ENCODE assay signal across 15 mouse cellular contexts in genomic region chr5:36554496-36554895, GRCm38 (mm10). TPM values are rescaled to one million over a fixed set of nuclear protein-coding genes. Genes with fewer than 3 reads are reported as not detected.
A peak's percentile ranks its signal among the peaks of the same experiment; 100 is the strongest.
DNase-seq lines count a peak whose midpoint lies in the region; ATAC-seq and TF ChIP-seq lines count a peak whose summit lies in the region.
"Had no signal": no experiment of that assay in that cellular context is flagged by ENCODE, and none has a peak within 500 bp of the region (broad histone marks: within the 10 kb centered on the region; RNA-seq: fewer than 3 reads in every experiment).

No protein-coding gene starts in this region.

- peaks cover 32% of the 10 kb centered on the region for H3K4me1 ChIP-seq in embryonic facial prominence, embryonic 13.5 days
- H3K4me1 ChIP-seq in embryonic facial prominence, embryonic 10.5 days: 0 out of 2 replicates have a peak, but pooled peaks cover 6% of the 10 kb centered on the region
- H3K4me1 ChIP-seq in kidney, adult 2 months (ENCODE audit: control insufficient read depth, insufficient read depth, low read length): peaks cover 44% of the 10 kb centered on the region
- peaks cover 3% of the 10 kb centered on the region; the same call in 1 of the 2 replicates for H3K4me1 ChIP-seq in bone marrow, adult 2 months (ENCODE audit: control insufficient read depth, insufficient read depth, low read length)

- no peak overlapping the region for H3K9ac ChIP-seq in embryonic facial prominence, embryonic 13.5 days
- H3K9ac ChIP-seq: forebrain, embryonic 13.5 days; limb, embryonic 12.5 days; lung, embryonic 14.5 days; neural tube, embryonic 15.5 days had no signal

- TF ChIP-seq POLR2A in kidney, adult 2 months (IDR thresholded peaks at IDR 0.05; ENCODE audit: low read depth, low read length): no peak
- TF ChIP-seq POLR2A in bone marrow, adult 2 months (IDR thresholded peaks at IDR 0.05; ENCODE audit: borderline replicate concordance, control insufficient read depth, low read depth, low read length): no peak

- peak overlapping the region; percentile 72; the same call in 1 of the 2 replicates for H3K27ac ChIP-seq in embryonic facial prominence, embryonic 13.5 days
- H3K27ac ChIP-seq in embryonic facial prominence, embryonic 10.5 days (replicated peaks): no peak overlapping the region
- H3K27ac ChIP-seq in kidney, adult 2 months (ENCODE audit: insufficient read depth, low read depth, low read length): peak overlapping the region; percentile 37
- peak overlapping the region; percentile 15; the same call in 1 of the 2 replicates for H3K27ac ChIP-seq in bone marrow, adult 2 months (ENCODE audit: control insufficient read depth, insufficient read depth, low read depth, low read length, poor library complexity)
- peak overlapping the region; percentile 22; the same call in 1 of the 2 replicates for H3K27ac ChIP-seq in macrophage
- H3K27ac ChIP-seq: forebrain, embryonic 13.5 days; limb, embryonic 12.5 days; neural tube, embryonic 15.5 days had no signal

- ATAC-seq in embryonic facial prominence, embryonic 13.5 days (ENCODE audit: insufficient number of reproducible peaks, insufficient read depth, low FRiP score, low TSS enrichment, low read depth): no peak
- ATAC-seq in erythroid progenitor cell, adult 5-6 weeks (replicated peaks; ENCODE audit: low FRiP score, poor library complexity, severe bottlenecking): no peak
- ATAC-seq: forebrain, embryonic 13.5 days had no signal

- WGBS in embryonic facial prominence, embryonic 13.5 days: 35% methylated on average over 5 of the region's 5 CpGs
- WGBS in embryonic facial prominence, embryonic 10.5 days: 82% methylated on average over 5 of the region's 5 CpGs
- WGBS in kidney, adult 2 months: 56% methylated on average over 5 of the region's 5 CpGs
- 75% methylated on average over 5 of the region's 5 CpGs for WGBS in bone marrow, adult 2 months
- 94% methylated on average over 4 of the region's 5 CpGs for WGBS in macrophage (ENCODE audit: missing documents)

- no peaks in the 10 kb centered on the region for H3K9me3 ChIP-seq in embryonic facial prominence, embryonic 13.5 days
- no peaks in the 10 kb centered on the region for H3K9me3 ChIP-seq in embryonic facial prominence, embryonic 10.5 days
- H3K9me3 ChIP-seq: forebrain, embryonic 13.5 days; limb, embryonic 12.5 days; neural tube, embryonic 15.5 days had no signal

- no peak for TF ChIP-seq CTCF in kidney, adult 2 months (conservative IDR thresholded peaks at IDR 0.05; ENCODE audit: insufficient read depth, insufficient read length, low read depth, low read length)
- no peak for TF ChIP-seq CTCF in bone marrow, adult 2 months (IDR thresholded peaks at IDR 0.05; ENCODE audit: control insufficient read depth, insufficient read depth, low read length)

- H3K27me3 ChIP-seq in embryonic facial prominence, embryonic 13.5 days: no peaks in the 10 kb centered on the region
- no peaks in the 10 kb centered on the region for H3K27me3 ChIP-seq in embryonic facial prominence, embryonic 10.5 days (replicated peaks; ENCODE audit: low read depth, poor library complexity, severe bottlenecking)
- H3K27me3 ChIP-seq in kidney, adult 2 months (replicated peaks; ENCODE audit: control insufficient read depth, insufficient read depth, low read length): no peaks in the 10 kb centered on the region
- H3K27me3 ChIP-seq: forebrain, embryonic 13.5 days; limb, embryonic 12.5 days; neural tube, embryonic 15.5 days had no signal

- DNase-seq in embryonic facial prominence, embryonic 10.5 days (ENCODE audit: low spot score): no peak
- no peak for DNase-seq in kidney, adult 2 months
- no peak for DNase-seq in kidney, adult 18-20 months
- no peak for DNase-seq in lung, postnatal 14 days
- DNase-seq: adrenal gland, adult 8-10 months; cerebellum, postnatal 10 days; kidney, postnatal 36 days; lung, embryonic 14.5 days had no signal

- H3K4me2 ChIP-seq in embryonic facial prominence, embryonic 13.5 days: no peak overlapping the region
- H3K4me2 ChIP-seq: forebrain, embryonic 13.5 days; limb, embryonic 12.5 days; lung, embryonic 14.5 days; neural tube, embryonic 15.5 days had no signal

- H3K36me3 ChIP-seq in embryonic facial prominence, embryonic 13.5 days: no peaks in the 10 kb centered on the region
- H3K36me3 ChIP-seq in embryonic facial prominence, embryonic 10.5 days (replicated peaks): no peaks in the 10 kb centered on the region
- H3K36me3 ChIP-seq in kidney, adult 2 months (ENCODE audit: control insufficient read depth, insufficient read depth, low read length): no peaks in the 10 kb centered on the region
- no peaks in the 10 kb centered on the region for H3K36me3 ChIP-seq in macrophage (ENCODE audit: inconsistent target)
- H3K36me3 ChIP-seq: limb, embryonic 12.5 days; neural tube, embryonic 15.5 days had no signal

- peaks cover 100% of the 10 kb centered on the region for H3K79me2 ChIP-seq in macrophage (ENCODE audit: inconsistent target)

- no peak overlapping the region for H3K4me3 ChIP-seq in embryonic facial prominence, embryonic 13.5 days
- H3K4me3 ChIP-seq in embryonic facial prominence, embryonic 10.5 days: no peak overlapping the region
- H3K4me3 ChIP-seq in kidney, adult 2 months (ENCODE audit: insufficient read depth, low read depth, low read length): no peak overlapping the region
- no peak overlapping the region for H3K4me3 ChIP-seq in bone marrow, adult 2 months (replicated peaks; ENCODE audit: control insufficient read depth, low read depth, low read length)
- no peak overlapping the region for H3K4me3 ChIP-seq in macrophage (ENCODE audit: inconsistent target)
- H3K4me3 ChIP-seq: forebrain, embryonic 13.5 days; limb, embryonic 12.5 days; neural tube, embryonic 15.5 days had no signal

RNA-seq across cellular contexts. Expression of gene Tbc1d14, which starts 38.6 kb away (rescaled TPM):
- polyA plus RNA-seq in embryonic facial prominence, embryonic 13.5 days (2015; fragmentation: Nextera tagmentation; extraction: Ambion mirVana): 43.2 and 45.4 TPM in 2 replicates
- 39.9 and 40.4 TPM in 2 replicates for polyA plus RNA-seq in embryonic facial prominence, embryonic 10.5 days (2016; fragmentation: Nextera tagmentation; extraction: Ambion mirVana)
- 45.2 and 50.0 TPM in 2 replicates for polyA plus RNA-seq in kidney, adult 2 months (2012; rRNA removed)
- 7.5 and 34.7 TPM in 2 replicates for polyA plus RNA-seq in bone marrow, adult 2 months (2011; ENCODE audit: insufficient read depth, insufficient read length, low replicate concordance, missing spikeins)
- 100 to 1,000 TPM in 19 of 26 experiments, 10 to 100 TPM in 7; 43.9 to 352 (median 164) TPM for total RNA-seq in macrophage (2018; cell fraction: chromatin; rRNA removed)
- 10 to 100 TPM; 14.6 to 67.9 (median 47.5) TPM for total RNA-seq in macrophage (2018; cell fraction: cytosol; rRNA removed)
- 100 to 1,000 TPM in 14 of 26 experiments, 10 to 100 TPM in 12; 28.4 to 157 (median 105) TPM for total RNA-seq in macrophage (2018; cell fraction: nucleus; rRNA removed)
- polyA plus RNA-seq in macrophage (2018): 22.5 to 38.4 TPM (median 36.0 TPM) in 3 replicates
- total RNA-seq in erythroid progenitor cell, adult 5-6 weeks (2015; ENCODE audit: low replicate concordance): 13.0 and 16.9 TPM in 2 replicates
- 17.2 and 21.9 TPM in 2 replicates for total RNA-seq in erythroid progenitor cell, adult 5-6 weeks (2017; ENCODE audit: low replicate concordance)
